Mouse (Mus musculus): ENCODE results near the gene Snx30. TPM values are rescaled to one million over a fixed set of nuclear protein-coding genes. Genes with fewer than 3 reads are reported as not detected.

Gene Snx30
- polyA plus RNA-seq, 1 experiment from 2014 or later, result 19.1 TPM

DNA sequence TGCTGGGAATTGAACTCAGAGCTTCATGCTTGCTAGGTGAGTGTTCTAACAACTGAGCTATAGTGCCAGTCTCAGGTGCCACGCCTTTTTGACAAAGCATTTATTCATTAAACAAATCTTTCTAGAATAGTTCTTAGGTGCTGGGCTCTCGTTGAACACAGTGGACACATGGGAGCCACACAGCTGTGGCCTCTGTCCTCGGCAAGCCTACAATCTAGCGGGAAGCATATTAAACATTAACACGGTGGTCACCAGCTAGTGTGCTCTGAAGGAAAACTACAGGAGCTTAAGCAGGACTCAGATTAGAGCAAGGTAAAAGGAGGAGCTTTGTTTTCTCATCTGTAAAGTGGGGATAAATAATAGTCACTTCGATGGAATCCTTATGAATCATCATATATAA, 101.5 kb downstream of the Snx30 start:
- no peak overlapping the region for H3K9ac ChIP-seq (ENCODE audit: low read depth, low read length)
- no peak for DNase-seq (ENCODE audit: low spot score)
- WGBS, result 78% methylated on average over 6 of the region's 6 CpGs

DNA sequence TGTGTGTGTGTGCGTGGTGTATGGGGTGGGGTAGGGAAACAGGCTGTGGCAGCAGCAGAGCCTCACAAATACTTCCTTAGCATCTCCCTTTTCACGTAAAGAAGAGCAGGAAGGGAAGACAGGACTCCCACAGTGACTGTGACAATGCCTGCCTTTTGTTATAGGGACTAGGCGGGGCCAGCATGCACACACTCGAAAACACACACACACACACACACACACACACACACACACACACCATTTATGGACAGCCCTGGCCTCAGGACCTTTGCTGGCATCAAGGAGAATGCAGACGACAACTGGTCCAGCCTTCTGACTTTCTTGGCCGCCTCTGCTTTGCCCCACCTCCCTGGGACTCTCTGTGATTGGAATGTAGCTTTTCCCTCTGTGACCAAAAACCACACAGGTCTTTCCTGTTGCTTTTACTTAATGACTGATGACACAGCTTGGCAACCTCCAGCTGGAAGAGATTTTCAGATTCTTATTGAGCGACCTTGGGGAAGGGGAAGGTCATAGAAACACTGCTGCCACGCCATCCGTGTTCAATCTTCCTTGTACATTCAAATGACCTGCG, 102.1 kb downstream of the Snx30 start:
- ATAC-seq (ENCODE audit: low FRiP score) (no peak), DNase-seq (ENCODE audit: low spot score) (no peak)
- Histone ChIP-seq H3K4me3 (ENCODE audit: low read depth, low read length) (no peak overlapping the region), H3K4me1 (replicated peaks; ENCODE audit: control insufficient read depth, insufficient read depth, low read length) (no peaks in the 10 kb centered on the region), H3K4me2 (replicated peaks; ENCODE audit: low read depth, low read length) (no peak overlapping the region), H3K9ac (ENCODE audit: low read depth, low read length) (no peak overlapping the region), H3K36me3 (ENCODE audit: control insufficient read depth, insufficient read depth, low read length) (no peaks in the 10 kb centered on the region), H3K27ac (ENCODE audit: low read depth, low read length) (no peak overlapping the region), H3K27me3 (ENCODE audit: control insufficient read depth, insufficient read depth, low read length) (no peaks in the 10 kb centered on the region), H3K9me3 (ENCODE audit: control insufficient read depth, low read length) (no peaks in the 10 kb centered on the region)
- 36% methylated on average over 10 of the region's 10 CpGs for WGBS

More for the DNA sequence above, 101.5 kb downstream of the Snx30 start:
- H3K27ac ChIP-seq (ENCODE audit: low read depth, low read length), result no peak overlapping the region
- no peak overlapping the region for H3K4me2 ChIP-seq (replicated peaks; ENCODE audit: low read depth, low read length)
- no peaks in the 10 kb centered on the region for H3K9me3 ChIP-seq (ENCODE audit: control insufficient read depth, low read length)
- H3K4me3 ChIP-seq (ENCODE audit: low read depth, low read length), result no peak overlapping the region
- H3K36me3 ChIP-seq (ENCODE audit: control insufficient read depth, insufficient read depth, low read length), result no peaks in the 10 kb centered on the region
- no peaks in the 10 kb centered on the region for H3K27me3 ChIP-seq (ENCODE audit: control insufficient read depth, insufficient read depth, low read length)
- no peak for ATAC-seq (ENCODE audit: low FRiP score)
- no peaks in the 10 kb centered on the region for H3K4me1 ChIP-seq (replicated peaks; ENCODE audit: control insufficient read depth, insufficient read depth, low read length)

DNA sequence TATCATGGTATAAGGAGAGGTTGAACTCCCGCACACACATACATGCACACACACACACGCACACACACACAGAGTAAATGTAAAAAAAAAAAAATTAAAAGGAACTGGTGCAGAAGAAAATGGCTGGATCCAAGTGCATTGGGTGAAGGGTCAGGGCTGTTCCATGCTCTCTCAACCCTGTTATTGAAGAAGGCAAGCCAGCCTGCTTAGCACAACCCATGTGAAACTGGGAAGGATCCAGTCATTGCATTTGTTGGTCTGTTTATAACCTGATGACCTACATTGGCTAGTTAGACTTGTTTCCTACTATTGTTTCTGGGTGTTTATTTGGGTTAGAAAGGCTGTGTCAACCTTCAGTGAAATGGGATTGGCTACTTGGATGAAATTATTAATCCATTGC, 103.1 kb downstream of the Snx30 start:
- Histone ChIP-seq H3K4me2 (replicated peaks; ENCODE audit: low read depth, low read length) (no peak overlapping the region), H3K4me3 (ENCODE audit: low read depth, low read length) (no peak overlapping the region), H3K4me1 (replicated peaks; ENCODE audit: control insufficient read depth, insufficient read depth, low read length) (no peaks in the 10 kb centered on the region), H3K27me3 (ENCODE audit: control insufficient read depth, insufficient read depth, low read length) (no peaks in the 10 kb centered on the region), H3K9me3 (ENCODE audit: control insufficient read depth, low read length) (no peaks in the 10 kb centered on the region), H3K36me3 (ENCODE audit: control insufficient read depth, insufficient read depth, low read length) (no peaks in the 10 kb centered on the region), H3K27ac (ENCODE audit: low read depth, low read length) (no peak overlapping the region), H3K9ac (ENCODE audit: low read depth, low read length) (no peak overlapping the region)
- no peak for ATAC-seq (ENCODE audit: low FRiP score)
- WGBS, result 94% methylated on average over 2 of the region's 2 CpGs
- DNase-seq (ENCODE audit: low spot score), result no peak

DNA sequence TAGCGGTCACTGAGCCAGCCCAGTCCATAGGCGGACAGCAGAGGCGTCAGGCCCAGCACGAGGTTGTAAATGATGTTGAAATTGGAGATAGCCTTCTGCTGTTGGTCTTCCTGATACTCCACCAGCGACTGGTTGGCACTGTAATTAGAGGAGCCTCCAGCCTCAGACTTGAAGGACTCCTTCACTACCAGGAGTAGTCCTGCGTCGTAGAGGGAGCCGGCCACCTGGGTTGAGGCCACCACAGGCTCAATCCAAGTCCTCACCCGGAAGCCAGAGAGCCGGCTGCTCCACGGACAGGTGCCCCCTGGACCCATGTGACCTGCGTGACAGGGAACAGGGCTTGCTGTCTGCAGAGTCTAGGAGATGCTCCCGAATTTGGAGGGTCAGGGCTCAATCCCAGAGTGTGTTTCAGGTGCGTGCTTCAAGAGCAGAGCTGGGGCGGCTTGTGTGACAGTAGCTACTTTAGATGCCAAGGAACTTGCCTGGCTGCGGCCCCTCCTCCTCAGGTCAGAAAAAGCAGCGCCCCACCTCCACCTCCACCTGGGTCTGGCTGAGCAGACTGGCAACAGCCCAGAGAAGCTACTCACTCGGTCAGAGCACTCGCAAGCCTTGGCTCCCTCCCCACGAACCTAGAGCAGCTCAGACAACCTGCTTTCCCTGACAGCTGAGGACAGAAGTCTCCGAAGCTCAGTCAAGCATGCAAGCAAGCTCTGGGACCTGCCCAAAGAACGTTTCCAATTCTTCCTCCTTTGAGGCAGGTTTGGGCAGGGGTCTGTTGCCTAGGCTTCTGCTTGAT, 109.2 kb downstream of the Snx30 start, which contains the start of gene Slc46a2:
Slc46a2 (minus strand) TSS at position 449 of the 796 bp plus-strand sequence.
- ATAC-seq (ENCODE audit: low FRiP score), result no peak
- H3K4me2 ChIP-seq (replicated peaks; ENCODE audit: low read depth, low read length), result 0 out of 2 replicates have a peak within 1 kb of the TSS, but pooled peaks have one; percentile 14
- H3K27me3 ChIP-seq (ENCODE audit: control insufficient read depth, insufficient read depth, low read length), result peaks cover 6% of the 10 kb centered on the region
- H3K9ac ChIP-seq (ENCODE audit: low read depth, low read length), result no peak within 1 kb of the TSS
- no peaks in the 10 kb centered on the region for H3K36me3 ChIP-seq (ENCODE audit: control insufficient read depth, insufficient read depth, low read length)
- no peak for DNase-seq (ENCODE audit: low spot score)
- WGBS, result 15% methylated on average over 22 of the region's 22 CpGs
- H3K27ac ChIP-seq (ENCODE audit: low read depth, low read length), result no peak within 1 kb of the TSS
- no peak within 1 kb of the TSS for H3K4me3 ChIP-seq (ENCODE audit: low read depth, low read length)
- no peaks in the 10 kb centered on the region for H3K4me1 ChIP-seq (replicated peaks; ENCODE audit: control insufficient read depth, insufficient read depth, low read length)
- H3K9me3 ChIP-seq (ENCODE audit: control insufficient read depth, low read length), result no peaks in the 10 kb centered on the region

DNA sequence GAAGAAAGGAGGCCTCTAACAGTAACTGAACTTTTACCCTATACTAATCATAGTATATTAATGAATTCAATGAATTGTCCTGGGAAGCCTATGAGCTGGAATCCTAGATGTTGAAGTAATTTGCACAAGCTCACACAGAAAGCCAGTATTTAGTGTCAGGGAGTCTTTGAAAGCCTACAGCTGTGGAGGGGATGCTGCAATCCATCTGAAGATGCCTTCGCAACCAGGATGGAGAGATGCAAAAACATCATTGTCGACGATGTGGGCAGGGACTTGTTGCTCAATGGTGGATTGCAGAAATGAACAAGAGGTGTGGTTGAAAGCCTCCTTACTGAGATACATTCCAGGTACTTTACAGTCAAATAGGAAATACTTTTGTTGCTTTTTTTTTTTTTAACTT, 112.3 kb downstream of the Snx30 start:
- H3K4me3 ChIP-seq (ENCODE audit: low read depth, low read length), result no peak overlapping the region
- no peak for ATAC-seq (ENCODE audit: low FRiP score)
- H3K9ac ChIP-seq (ENCODE audit: low read depth, low read length), result no peak overlapping the region
- no peaks in the 10 kb centered on the region for H3K36me3 ChIP-seq (ENCODE audit: control insufficient read depth, insufficient read depth, low read length)
- H3K4me2 ChIP-seq (replicated peaks; ENCODE audit: low read depth, low read length), result no peak overlapping the region
- no peak for DNase-seq (ENCODE audit: low spot score)
- no peaks in the 10 kb centered on the region for H3K9me3 ChIP-seq (ENCODE audit: control insufficient read depth, low read length)
- peaks cover 6% of the 10 kb centered on the region for H3K27me3 ChIP-seq (ENCODE audit: control insufficient read depth, insufficient read depth, low read length)
- WGBS, result 95% methylated on average over 3 of the region's 3 CpGs
- H3K4me1 ChIP-seq (replicated peaks; ENCODE audit: control insufficient read depth, insufficient read depth, low read length), result no peaks in the 10 kb centered on the region
- H3K27ac ChIP-seq (ENCODE audit: low read depth, low read length), result no peak overlapping the region

DNA sequence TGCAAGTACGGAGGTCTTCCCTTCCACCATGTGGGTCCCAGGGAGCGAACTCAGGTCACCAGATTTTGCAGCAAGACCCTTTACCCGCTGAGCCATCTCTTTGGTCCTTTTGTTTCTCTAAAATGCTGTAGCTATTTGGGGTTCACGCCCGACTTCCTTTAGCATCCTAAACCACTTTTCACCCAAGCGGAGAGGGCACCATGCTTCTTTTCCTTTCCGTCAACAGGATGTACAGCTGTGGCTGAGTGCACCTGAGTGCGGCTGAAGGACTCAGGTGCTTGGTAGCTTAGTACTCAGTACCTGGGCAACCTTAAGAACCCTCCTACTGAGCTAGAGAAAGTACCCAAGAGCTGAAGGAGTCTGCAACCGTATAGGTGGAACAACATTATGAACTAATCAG, 119.4 kb downstream of the Snx30 start:
- no peaks in the 10 kb centered on the region for H3K9me3 ChIP-seq (ENCODE audit: control insufficient read depth, low read length)
- ATAC-seq (ENCODE audit: low FRiP score) (no peak), DNase-seq (ENCODE audit: low spot score) (no peak)
- H3K27me3 ChIP-seq (ENCODE audit: control insufficient read depth, insufficient read depth, low read length), result no peaks in the 10 kb centered on the region
- H3K36me3 ChIP-seq (ENCODE audit: control insufficient read depth, insufficient read depth, low read length), result no peaks in the 10 kb centered on the region
- H3K4me3 ChIP-seq (ENCODE audit: low read depth, low read length), result no peak overlapping the region
- no peak overlapping the region for H3K9ac ChIP-seq (ENCODE audit: low read depth, low read length)
- H3K4me2 ChIP-seq (replicated peaks; ENCODE audit: low read depth, low read length), result no peak overlapping the region
- H3K4me1 ChIP-seq (replicated peaks; ENCODE audit: control insufficient read depth, insufficient read depth, low read length), result no peaks in the 10 kb centered on the region; the same call in 1 of the 2 replicates
- WGBS, result 82% methylated on average over 9 of the region's 9 CpGs
- no peak overlapping the region for H3K27ac ChIP-seq (ENCODE audit: low read depth, low read length)

DNA sequence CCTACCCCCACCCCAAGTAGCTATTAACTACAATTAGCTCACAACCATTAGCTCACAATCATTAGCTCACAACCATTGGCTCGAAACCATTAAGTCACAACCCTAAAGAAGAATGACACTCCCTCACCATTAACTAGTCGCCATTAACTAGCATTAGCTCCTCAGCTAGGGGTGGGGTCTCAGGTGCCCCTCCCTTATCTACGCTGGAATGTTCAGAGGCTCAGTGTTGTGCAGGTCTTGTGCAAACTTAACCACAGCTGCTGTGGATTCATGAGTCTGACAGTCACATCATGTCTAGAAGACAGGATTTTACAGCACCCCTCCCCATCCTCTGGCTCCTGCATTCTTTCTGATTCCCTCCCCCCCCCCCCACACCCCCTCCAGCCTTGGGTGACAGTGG, 122.0 kb downstream of the Snx30 start:
- no peak for ATAC-seq (ENCODE audit: low FRiP score)

DNA sequence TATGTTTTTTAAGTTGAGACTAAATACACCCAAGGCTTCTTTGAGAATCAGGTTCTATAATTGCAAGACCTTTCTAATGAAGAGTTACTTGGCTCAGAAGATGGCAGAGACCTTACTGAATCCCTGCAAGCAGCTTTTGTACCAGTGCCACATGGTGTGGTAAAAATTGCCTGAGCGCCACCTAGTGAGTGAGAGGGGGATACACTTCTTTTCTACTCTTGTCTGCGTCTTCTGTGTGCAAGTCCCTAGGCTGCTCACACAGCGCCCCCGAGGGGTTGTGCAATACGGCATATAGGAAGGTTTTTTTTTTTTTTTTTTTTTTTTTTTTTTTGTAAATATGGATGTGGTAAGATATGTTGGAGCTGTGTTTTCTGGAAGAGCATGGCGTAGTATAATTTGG, 122.7 kb downstream of the Snx30 start:
- Histone ChIP-seq H3K4me1 (replicated peaks; ENCODE audit: control insufficient read depth, insufficient read depth, low read length) (no peaks in the 10 kb centered on the region; the same call in 1 of the 2 replicates), H3K9me3 (ENCODE audit: control insufficient read depth, low read length) (no peaks in the 10 kb centered on the region), H3K27me3 (ENCODE audit: control insufficient read depth, insufficient read depth, low read length) (no peaks in the 10 kb centered on the region), H3K9ac (ENCODE audit: low read depth, low read length) (no peak overlapping the region), H3K27ac (ENCODE audit: low read depth, low read length) (no peak overlapping the region), H3K4me2 (replicated peaks; ENCODE audit: low read depth, low read length) (no peak overlapping the region), H3K36me3 (ENCODE audit: control insufficient read depth, insufficient read depth, low read length) (no peaks in the 10 kb centered on the region), H3K4me3 (ENCODE audit: low read depth, low read length) (no peak overlapping the region)
- DNase-seq (ENCODE audit: low spot score), result peak; percentile 69
- peak; percentile 62; the same call in 1 of the 2 replicates for ATAC-seq (ENCODE audit: low FRiP score)
- WGBS, result 26% methylated on average over 6 of the region's 6 CpGs

More for the DNA sequence above, 122.0 kb downstream of the Snx30 start:
- Histone ChIP-seq H3K27me3 (ENCODE audit: control insufficient read depth, insufficient read depth, low read length) (no peaks in the 10 kb centered on the region), H3K9me3 (ENCODE audit: control insufficient read depth, low read length) (no peaks in the 10 kb centered on the region), H3K36me3 (ENCODE audit: control insufficient read depth, insufficient read depth, low read length) (no peaks in the 10 kb centered on the region), H3K9ac (ENCODE audit: low read depth, low read length) (no peak overlapping the region), H3K27ac (ENCODE audit: low read depth, low read length) (no peak overlapping the region), H3K4me1 (replicated peaks; ENCODE audit: control insufficient read depth, insufficient read depth, low read length) (no peaks in the 10 kb centered on the region; the same call in 1 of the 2 replicates), H3K4me3 (ENCODE audit: low read depth, low read length) (no peak overlapping the region), H3K4me2 (replicated peaks; ENCODE audit: low read depth, low read length) (no peak overlapping the region)
- DNase-seq (ENCODE audit: low spot score), result no peak
- 84% methylated on average over 3 of the region's 3 CpGs for WGBS

All from hindbrain, embryonic 11.5 days (tissue).